Mouse (Mus musculus) cerebellum, adult 18-20 months (tissue): ENCODE measurements around the gene Lgmn.

Source experiments
- DNase-seq, 2 experiments: peaks; one replicate each; pipeline ENCODE4 v3.0.0; 2021

Gene Lgmn

GRCm38 (mm10) chr12:102387219-102387917 is 52.2 kb downstream of the Lgmn start:
- DNase-seq, result peak; percentile 82 to 91

DNA sequence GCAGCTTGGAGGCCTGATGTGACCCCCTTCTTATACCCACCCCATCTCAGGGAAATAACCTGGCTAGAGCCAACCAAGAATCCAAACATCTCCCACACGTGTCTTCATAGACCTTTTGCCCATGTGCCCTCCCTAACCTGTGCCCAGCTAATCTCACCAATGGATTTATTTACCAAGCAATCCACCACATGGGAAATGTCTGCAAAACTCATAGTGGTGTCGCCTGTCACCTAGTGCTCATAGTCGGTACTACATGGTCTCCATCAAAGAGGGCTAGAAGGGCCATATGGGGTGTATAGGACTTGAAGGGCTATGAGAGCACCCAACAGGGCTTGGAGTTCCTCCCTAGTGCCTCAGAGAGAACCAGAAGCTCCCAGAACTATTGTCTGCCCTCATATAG is 54.8 kb downstream of the Lgmn start:
- DNase-seq, result peak; percentile 52 to 53

DNA sequence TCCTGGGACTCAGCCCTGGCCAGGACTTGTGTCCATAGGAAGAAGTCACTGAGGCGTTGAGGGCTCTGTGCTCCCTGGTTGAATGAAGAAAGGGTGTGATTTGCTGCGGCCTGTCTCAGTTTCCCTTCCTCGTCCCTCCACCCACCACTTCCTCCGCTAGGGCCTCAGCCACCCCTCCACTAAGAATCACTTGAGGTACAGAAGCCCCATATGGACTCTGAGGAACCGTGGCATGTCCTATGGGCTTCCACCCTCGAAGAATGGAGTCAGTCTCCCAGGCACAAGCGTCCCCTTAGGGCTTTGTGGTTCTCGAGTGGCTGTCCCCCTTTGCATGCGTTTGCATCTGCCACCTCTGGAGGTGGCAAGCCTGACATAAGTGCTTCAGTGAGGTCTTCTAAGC is 56.3 kb downstream of the Lgmn start:
- DNase-seq, result no peak

- no peak for DNase-seq
Observed at GRCm38 (mm10) chr12:102382180-102382579, 57.4 kb downstream of the Lgmn start.

- no peak for DNase-seq
Observed at GRCm38 (mm10) chr12:102372322-102372721, 67.3 kb downstream of the Lgmn start.

- DNase-seq, result no peak
Observed at GRCm38 (mm10) chr12:102370931-102371500, 68.6 kb downstream of the Lgmn start.

GRCm38 (mm10) chr12:102369488-102370235 is 70.0 kb downstream of the Lgmn start:
- DNase-seq, result no peak

DNA sequence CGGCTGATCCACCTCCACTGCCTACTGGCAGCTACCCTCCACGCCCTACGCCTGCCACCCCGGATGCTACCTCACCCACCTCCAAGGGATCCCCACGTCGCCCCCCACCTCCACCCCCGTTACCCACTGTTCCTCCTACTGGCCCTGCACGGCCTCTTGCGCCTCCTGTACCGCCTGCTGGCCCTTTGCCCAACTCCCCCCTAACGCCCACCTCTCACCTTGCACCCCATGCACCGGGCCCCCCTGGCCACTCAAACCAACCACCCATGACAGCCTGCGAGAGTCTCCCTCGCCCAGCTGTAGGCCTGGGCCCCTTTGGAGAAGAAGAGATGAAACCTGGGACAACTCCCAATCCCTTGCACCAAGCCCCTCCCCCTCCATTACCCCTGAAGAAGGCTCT is 71.1 kb downstream of the Lgmn start:
- no peak for DNase-seq

DNA sequence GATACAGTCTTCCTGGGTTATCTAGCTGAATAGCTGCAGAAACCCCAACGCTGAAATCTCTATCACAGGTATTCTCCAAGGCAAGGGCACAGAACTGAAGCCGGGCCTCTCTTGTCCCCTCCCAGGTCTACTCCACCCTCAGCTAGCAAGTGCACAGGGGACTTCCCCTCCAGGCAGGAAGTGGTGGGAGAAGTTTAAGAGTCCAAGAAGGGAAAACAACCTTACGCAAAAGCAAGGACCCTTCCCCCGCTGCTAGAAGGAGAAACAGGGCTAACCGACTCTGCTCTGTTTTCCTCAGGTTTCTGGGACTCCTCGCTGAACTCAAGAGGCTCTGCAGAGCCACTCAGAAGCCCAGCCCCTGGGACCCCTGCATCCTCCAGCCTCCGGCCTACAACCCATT is 71.5 kb downstream of the Lgmn start:
- DNase-seq, result no peak

DNA sequence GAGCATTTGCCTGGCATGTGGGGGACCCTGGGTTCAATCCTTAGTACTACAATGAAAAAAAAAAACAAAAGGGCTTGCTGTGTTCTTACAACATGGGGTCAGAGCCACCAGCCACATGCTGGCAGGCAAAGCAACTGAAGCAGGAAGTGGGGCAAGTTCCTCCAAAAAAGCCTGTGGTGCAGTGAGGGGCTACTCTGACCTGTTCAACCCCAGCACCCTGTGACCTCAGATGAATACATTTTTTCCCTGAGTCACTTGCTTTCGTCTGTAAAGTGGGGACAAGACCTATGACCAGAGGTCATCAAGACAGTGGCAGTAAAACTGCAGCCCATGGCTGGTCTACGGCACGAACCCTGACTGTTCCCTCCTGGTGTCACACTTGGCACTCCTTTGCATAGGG is 72.5 kb downstream of the Lgmn start:
- no peak for DNase-seq

GRCm38 (mm10) chr12:102366126-102366816 is 73.3 kb downstream of the Lgmn start:
- DNase-seq, result no peak

GRCm38 (mm10) chr12:102365016-102365415 is 74.6 kb downstream of the Lgmn start:
- no peak for DNase-seq

- peak; percentile 36 to 45 for DNase-seq
Observed at GRCm38 (mm10) chr12:102361189-102362161, 78.1 kb downstream of the Lgmn start.

GRCm38 (mm10) chr12:102359390-102359789 is 80.2 kb downstream of the Lgmn start:
- DNase-seq, result no peak

GRCm38 (mm10) chr12:102356781-102357180 is 82.8 kb downstream of the Lgmn start:
- no peak for DNase-seq

GRCm38 (mm10) chr12:102355784-102356183 is 83.8 kb downstream of the Lgmn start:
- no peak for DNase-seq

- no peak for DNase-seq
Observed at GRCm38 (mm10) chr12:102354126-102354984, 85.3 kb downstream of the Lgmn start.

DNA sequence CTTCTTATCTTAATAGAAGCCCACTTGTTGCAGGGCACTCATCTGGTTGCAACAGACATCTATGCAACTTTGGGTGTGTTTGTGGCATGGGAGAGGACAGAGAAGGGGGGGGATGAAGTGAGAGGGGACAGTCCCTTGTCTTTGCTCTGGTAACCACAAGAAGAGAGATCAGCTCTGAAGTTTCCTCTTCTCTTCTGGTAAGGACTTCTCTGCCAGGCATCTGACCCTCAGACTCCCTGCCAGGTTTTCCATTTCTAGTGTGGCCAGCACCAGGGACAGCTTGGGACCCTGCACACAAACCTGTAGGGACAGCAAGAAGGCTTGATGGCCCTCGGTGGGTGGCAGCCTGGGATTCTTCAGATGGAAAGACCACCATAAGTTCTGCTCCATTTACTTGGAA is 88.6 kb downstream of the Lgmn start:
- DNase-seq, result no peak

GRCm38 (mm10) chr12:102348447-102348846 is 91.2 kb downstream of the Lgmn start:
- no peak for DNase-seq

- peak; percentile 14 to 15 for DNase-seq
Observed at GRCm38 (mm10) chr12:102346507-102346906, 93.1 kb downstream of the Lgmn start.
